Mouse (Mus musculus): ENCODE measurements at regions not wholly inside any gene's neighbourhood (a gene's known extent, or its start where the extent isn't known, plus 50 kb on each side); places are given as distances from the start of the nearest gene placed in this dataset.

GRCm38 (mm10) chr17:89297277-89298002 lies 97.0 kb upstream of the Fshr start:
- no peak for DNase-seq

- DNase-seq = no peak
Measured at GRCm38 (mm10) chr17:89281321-89281720, 80.8 kb upstream of the Fshr start.

GRCm38 (mm10) chr17:89272141-89272540 lies 71.7 kb upstream of the Fshr start:
- no peak for DNase-seq

GRCm38 (mm10) chr17:89255687-89256086 lies 55.2 kb upstream of the Fshr start:
- no peak for DNase-seq

GRCm38 (mm10) chr17:89250811-89251210 lies 50.3 kb upstream of the Fshr start:
- no peak for DNase-seq
